Mouse (Mus musculus) neural tube, embryonic 11.5 days (tissue): ENCODE results near the gene Nfia. TPM values are rescaled to one million over a fixed set of nuclear protein-coding genes. Genes with fewer than 3 reads are reported as not detected.

Experiments used
- ATAC-seq: fragments of 200-750 bp; cut with Nextera tagmentation; 2 replicates; pipeline ENCODE4 v1.8.0; 2017; ENCODE audit warnings: moderate number of reproducible peaks, mild to moderate bottlenecking, moderate TSS enrichment, moderate library complexity; ENCODE audit not compliant: insufficient read depth, low FRiP score, low TSS enrichment
- DNase-seq: peaks from one replicate; pipeline ENCODE4 v3.0.0-alpha.2; 2015; ENCODE audit warnings: low spot score
- H3K27ac ChIP-seq: fragments of 300-500 bp; sonication (generic); 2 replicates; pipeline ENCODE4 v1.5.1; 2014; ENCODE audit warnings: low read depth, mild to moderate bottlenecking, low read length
- H3K27me3 ChIP-seq: fragments of 300-500 bp; sonication (generic); 2 replicates; pipeline ENCODE4 v1.6.1; 2014; ENCODE audit warnings: mild to moderate bottlenecking, low read length, mixed read lengths; ENCODE audit not compliant: control insufficient read depth, insufficient read depth
- H3K36me3 ChIP-seq: fragments of 300-500 bp; sonication (generic); 2 replicates; pipeline ENCODE4 v1.6.1; 2014; ENCODE audit warnings: mild to moderate bottlenecking, low read length, moderate library complexity, mixed read lengths; ENCODE audit not compliant: control insufficient read depth, insufficient read depth
- H3K4me1 ChIP-seq: fragments of 300-500 bp; sonication (generic); 2 replicates; pipeline ENCODE4 v1.6.1; 2014; ENCODE audit warnings: low read length, mixed read lengths; ENCODE audit not compliant: control insufficient read depth, insufficient read depth
- H3K4me2 ChIP-seq: fragments of 300-500 bp; sonication (generic); 2 replicates; pipeline ENCODE4 v1.6.1; 2014; ENCODE audit warnings: low read depth, mild to moderate bottlenecking, moderate library complexity
- H3K4me3 ChIP-seq: fragments of 300-500 bp; sonication (generic); 2 replicates; pipeline ENCODE4 v1.5.1; 2014; ENCODE audit warnings: low read depth, low read length
- H3K9ac ChIP-seq: fragments of 300-500 bp; sonication (generic); 2 replicates; pipeline ENCODE4 v1.6.1; 2014; ENCODE audit warnings: mild to moderate bottlenecking, low read length
- H3K9me3 ChIP-seq: fragments of 300-500 bp; sonication (generic); 2 replicates; pipeline ENCODE4 v1.6.1; 2016; ENCODE audit warnings: low read length; ENCODE audit not compliant: control insufficient read depth
- WGBS: fragments of 180-500 bp; shearing (Covaris S2); extraction: QIAGEN DNeasy Blood & Tissue Kit; methylation state at CpG from one replicate; pipeline ENCODE4 v1.1.7; 2014; 5-methylcytosine and 5-hydroxymethylcytosine counted together
- polyA plus RNA-seq: library from polyadenylated mRNA; unstranded; fragments of >200 nt; fragmentation: Nextera tagmentation; extraction: Ambion mirVana; gene quantifications from 2 replicates; pipeline ENCODE4 v1.2.1, GENCODE M21; 2014

Gene Nfia
- polyA plus RNA-seq, 1 experiment from 2014 or later = 29.0 TPM

DNA sequence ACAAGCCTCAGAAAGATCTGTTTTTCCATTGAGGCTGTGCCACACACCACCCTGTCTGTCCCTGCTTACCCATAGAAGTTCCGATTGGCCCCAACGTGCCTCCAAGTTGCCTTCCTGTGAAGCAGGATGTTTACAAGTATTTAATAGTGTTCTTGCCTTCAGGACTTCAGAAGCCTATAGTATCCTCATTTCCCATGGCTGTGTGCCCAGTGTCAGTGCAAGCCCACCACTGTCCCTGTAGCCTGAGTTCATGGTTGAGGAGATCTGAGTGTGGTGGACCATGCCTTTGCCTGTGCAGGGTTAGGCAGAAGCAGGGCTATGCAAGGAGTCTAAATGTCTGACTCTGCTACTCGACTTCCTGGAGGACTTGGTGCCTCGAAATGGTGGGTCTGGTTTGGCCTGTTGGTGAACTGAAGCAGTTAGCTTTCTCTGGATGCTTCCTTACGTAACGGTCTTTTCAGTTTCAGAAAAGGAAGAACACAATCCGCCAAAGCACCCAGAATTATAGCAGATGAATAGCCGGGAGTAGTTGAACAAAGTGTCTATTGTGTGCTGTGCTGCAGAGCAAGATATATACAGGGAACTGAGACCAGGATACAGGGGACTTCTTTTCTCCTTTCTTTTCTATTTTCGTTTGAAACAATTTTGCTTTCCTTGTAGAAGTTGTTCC lies 99.4 kb downstream of the Nfia start:
- Histone ChIP-seq H3K27ac (peak overlapping the region; percentile 42; the same call in 1 of the 2 replicates), H3K9me3 (no peaks in the 10 kb centered on the region), H3K36me3 (no peaks in the 10 kb centered on the region), H3K27me3 (no peaks in the 10 kb centered on the region), H3K4me2 (no peak overlapping the region), H3K9ac (no peak overlapping the region), H3K4me3 (no peak overlapping the region), H3K4me1 (peaks cover 7% of the 10 kb centered on the region; the same call in 1 of the 2 replicates)
- ATAC-seq = no peak
- WGBS = 62% methylated on average over 9 of the region's 9 CpGs
- DNase-seq = no peak

DNA sequence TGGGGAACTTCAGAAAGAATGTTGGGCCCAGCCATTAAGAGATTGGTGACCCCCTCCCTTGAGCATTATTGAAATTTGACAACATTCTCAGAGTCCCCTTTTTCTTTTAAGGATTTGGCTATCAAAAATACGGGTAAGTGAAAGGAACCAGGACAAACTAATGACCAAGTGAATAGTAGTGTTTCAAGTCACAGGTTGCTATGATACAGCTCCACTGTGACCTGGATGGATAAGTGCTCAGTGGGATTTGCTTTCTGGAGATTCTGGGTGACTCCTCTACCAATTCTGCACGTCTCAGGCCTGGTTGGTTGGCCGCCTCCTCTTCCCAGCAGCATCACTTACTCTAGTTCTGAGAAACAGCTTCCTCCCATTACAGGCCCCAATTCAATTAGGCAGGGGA lies 102.4 kb downstream of the Nfia start:
- Histone ChIP-seq H3K9ac (no peak overlapping the region), H3K27ac (no peak overlapping the region), H3K27me3 (no peaks in the 10 kb centered on the region), H3K4me3 (no peak overlapping the region), H3K36me3 (no peaks in the 10 kb centered on the region), H3K4me2 (no peak overlapping the region), H3K9me3 (no peaks in the 10 kb centered on the region), H3K4me1 (peaks cover 7% of the 10 kb centered on the region; the same call in 1 of the 2 replicates)
- DNase-seq = no peak
- ATAC-seq = no peak
- 70% methylated on average over 3 of the region's 3 CpGs for WGBS

DNA sequence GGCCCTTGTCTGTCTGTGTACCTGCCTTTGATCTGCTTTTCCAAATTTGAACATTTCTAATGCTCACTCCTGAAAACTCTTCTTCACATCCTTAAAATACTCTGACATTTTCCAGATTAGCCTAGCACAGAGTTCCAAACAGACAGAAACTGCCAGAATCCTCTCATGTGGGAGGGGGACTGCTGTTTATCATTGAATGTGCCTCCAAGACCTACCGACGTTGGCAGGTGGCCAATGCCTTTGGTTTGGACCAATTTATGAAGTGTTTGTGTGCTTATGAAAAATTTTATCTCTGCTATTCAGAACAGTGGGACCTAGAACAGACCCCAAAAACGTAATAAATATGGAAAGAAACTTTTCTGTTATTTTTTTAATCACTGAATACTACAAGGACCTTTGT lies 103.4 kb downstream of the Nfia start:
- Histone ChIP-seq H3K9ac (no peak overlapping the region), H3K27ac (no peak overlapping the region), H3K36me3 (no peaks in the 10 kb centered on the region), H3K4me2 (no peak overlapping the region), H3K27me3 (no peaks in the 10 kb centered on the region), H3K9me3 (no peaks in the 10 kb centered on the region), H3K4me1 (peaks cover 7% of the 10 kb centered on the region; the same call in 1 of the 2 replicates), H3K4me3 (no peak overlapping the region)
- DNase-seq = no peak
- 84% methylated on average over 3 of the region's 3 CpGs for WGBS
- no peak for ATAC-seq

DNA sequence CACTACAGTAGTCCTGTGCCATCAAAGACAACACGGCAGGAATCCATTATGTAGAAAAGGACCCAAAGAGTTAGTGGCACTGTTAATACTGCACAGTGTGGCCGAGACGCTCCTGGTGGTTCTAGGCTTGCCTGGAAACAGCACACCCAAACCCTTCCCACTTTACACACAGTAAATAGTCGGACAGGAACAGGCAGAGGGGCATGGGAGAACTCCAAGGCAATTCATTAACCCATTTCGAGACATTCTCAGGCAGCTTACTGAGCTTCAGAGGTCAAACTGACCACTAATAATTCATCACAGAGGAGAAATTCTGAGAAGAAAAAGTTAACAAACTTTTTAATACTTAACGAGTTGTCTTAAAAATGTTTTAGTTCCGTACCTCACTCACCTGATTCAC lies 107.2 kb downstream of the Nfia start:
- no peak overlapping the region for H3K4me3 ChIP-seq
- WGBS = 80% methylated on average over 7 of the region's 7 CpGs
- no peaks in the 10 kb centered on the region for H3K9me3 ChIP-seq
- H3K9ac ChIP-seq = no peak overlapping the region
- DNase-seq (no peak), ATAC-seq (no peak)
- no peak overlapping the region for H3K4me2 ChIP-seq
- no peaks in the 10 kb centered on the region for H3K4me1 ChIP-seq
- H3K36me3 ChIP-seq = no peaks in the 10 kb centered on the region
- no peaks in the 10 kb centered on the region for H3K27me3 ChIP-seq
- H3K27ac ChIP-seq = no peak overlapping the region

DNA sequence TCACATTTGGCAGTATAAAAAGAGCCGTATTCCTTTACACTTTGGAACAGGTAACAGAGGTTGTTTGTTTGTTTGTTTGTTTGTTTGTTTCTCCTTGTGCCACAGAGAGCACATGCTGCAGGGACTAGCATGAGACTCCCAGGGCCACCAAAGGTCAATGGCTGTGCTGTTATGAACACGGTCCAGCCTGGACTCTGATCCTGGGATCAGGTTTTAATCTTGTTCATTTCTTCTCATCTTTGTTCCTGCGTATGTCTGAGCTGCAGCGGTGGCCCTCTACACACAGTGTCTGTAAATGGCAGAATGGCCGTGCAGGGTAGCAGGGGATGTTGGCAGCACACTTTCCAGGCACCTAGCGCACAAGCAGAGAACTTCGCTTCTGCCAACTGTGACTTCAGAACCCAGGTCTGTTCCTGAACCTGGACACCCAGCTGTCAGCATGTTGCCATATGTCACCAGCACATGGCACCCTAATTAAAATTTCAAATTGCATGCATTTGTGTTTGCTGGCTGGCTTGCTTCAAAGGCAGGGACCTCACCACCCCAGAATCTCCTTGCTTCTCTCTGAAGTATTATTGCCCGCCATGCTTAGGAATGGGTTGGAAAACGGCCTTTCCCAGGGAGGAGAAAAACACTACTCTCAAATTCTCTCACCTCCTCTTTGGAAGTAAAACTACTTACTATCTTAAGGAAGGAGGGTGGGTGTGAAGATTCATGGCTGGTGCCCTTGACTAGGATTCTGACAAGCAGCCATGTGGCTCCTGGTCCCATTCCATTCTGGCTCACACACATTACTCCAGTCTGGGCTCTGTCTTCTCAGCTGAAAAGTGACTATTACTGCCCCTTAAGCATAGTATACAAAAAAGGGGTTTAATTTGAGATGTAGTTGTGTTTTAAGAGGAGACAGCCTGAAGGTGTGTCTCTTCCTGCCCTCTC lies 107.9 kb downstream of the Nfia start:
- no peaks in the 10 kb centered on the region for H3K9me3 ChIP-seq
- 81% methylated on average over 9 of the region's 9 CpGs for WGBS
- H3K27me3 ChIP-seq = no peaks in the 10 kb centered on the region
- H3K4me3 ChIP-seq = no peak overlapping the region
- H3K4me1 ChIP-seq = no peaks in the 10 kb centered on the region
- H3K27ac ChIP-seq = no peak overlapping the region
- no peak overlapping the region for H3K4me2 ChIP-seq
- H3K9ac ChIP-seq = no peak overlapping the region
- DNase-seq (no peak), ATAC-seq (no peak)
- no peaks in the 10 kb centered on the region for H3K36me3 ChIP-seq

DNA sequence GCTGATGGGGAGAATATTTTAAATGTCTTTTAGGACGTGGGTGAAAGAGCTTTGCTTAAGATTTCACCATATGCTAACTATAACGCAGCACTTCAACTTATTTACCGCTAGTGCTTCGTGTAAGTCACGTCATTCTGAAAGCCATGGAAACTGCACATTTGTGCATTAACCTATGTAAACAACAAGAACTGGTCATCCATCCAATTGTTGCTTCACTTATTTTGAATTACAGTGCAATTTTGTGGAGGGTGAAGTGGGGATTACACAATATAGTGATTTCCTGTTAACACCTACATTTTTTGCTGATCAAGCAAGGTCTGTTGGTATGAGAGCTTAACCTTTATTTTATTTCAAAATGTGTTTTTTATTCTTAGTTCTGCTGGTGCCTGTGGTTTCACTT lies 113.0 kb downstream of the Nfia start:
- no peaks in the 10 kb centered on the region for H3K9me3 ChIP-seq
- WGBS = 91% methylated on average over 5 of the region's 5 CpGs

DNA sequence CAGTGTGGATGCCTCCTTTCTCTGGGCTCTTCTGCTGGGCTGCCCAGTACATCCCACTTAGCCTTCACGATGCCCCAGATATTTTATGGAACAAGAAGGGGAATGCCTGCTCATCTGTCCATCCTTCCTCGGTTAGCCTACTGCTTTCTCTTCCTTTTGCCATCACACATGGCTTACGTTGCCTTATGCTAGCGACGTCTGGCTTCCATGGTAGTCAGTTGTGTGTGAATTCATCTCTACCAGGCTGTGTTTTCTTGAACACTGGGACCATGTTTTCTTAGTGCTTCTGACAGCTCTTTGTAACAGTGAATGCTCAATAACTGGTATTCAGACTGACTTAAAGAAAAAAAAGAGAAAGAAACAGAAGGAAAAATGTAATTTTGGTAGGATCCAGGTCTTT lies 113.7 kb downstream of the Nfia start:
- no peaks in the 10 kb centered on the region for H3K4me1 ChIP-seq
- H3K9me3 ChIP-seq = no peaks in the 10 kb centered on the region
- no peak for ATAC-seq
- no peak overlapping the region for H3K27ac ChIP-seq
- H3K4me2 ChIP-seq = no peak overlapping the region
- H3K27me3 ChIP-seq = no peaks in the 10 kb centered on the region
- no peak for DNase-seq
- 85% methylated on average over 5 of the region's 5 CpGs for WGBS
- H3K36me3 ChIP-seq = no peaks in the 10 kb centered on the region
- no peak overlapping the region for H3K4me3 ChIP-seq
- H3K9ac ChIP-seq = no peak overlapping the region

More for the DNA sequence above, 113.0 kb downstream of the Nfia start:
- H3K36me3 ChIP-seq = no peaks in the 10 kb centered on the region
- H3K9ac ChIP-seq = no peak overlapping the region
- no peak overlapping the region for H3K27ac ChIP-seq
- DNase-seq (no peak), ATAC-seq (no peak)
- H3K4me3 ChIP-seq = no peak overlapping the region
- no peak overlapping the region for H3K4me2 ChIP-seq
- no peaks in the 10 kb centered on the region for H3K27me3 ChIP-seq
- H3K4me1 ChIP-seq = no peaks in the 10 kb centered on the region

DNA sequence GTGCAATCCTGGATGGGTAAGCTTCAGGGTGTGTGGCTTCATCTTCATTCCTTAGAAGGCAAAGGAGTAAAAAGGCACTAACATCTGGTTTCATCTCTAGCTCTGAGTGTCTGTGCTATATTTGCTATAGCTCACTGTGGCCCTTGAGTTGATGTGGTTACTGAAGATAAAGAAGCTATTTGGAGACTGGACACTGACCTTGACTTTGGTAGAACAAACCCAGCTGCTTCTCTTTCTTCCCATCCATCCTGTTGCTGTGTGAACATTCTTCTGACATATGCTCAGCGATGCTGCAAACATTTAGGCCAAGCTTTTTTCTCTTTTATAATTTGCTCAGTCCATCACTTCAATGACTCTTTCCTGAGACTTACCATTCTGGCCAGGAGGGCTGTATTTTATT lies 114.7 kb downstream of the Nfia start:
- no peak for DNase-seq
- 82% methylated on average over 1 of the region's 1 CpGs for WGBS

More for the DNA sequence above, 114.7 kb downstream of the Nfia start:
- Histone ChIP-seq H3K27me3 (no peaks in the 10 kb centered on the region), H3K4me2 (no peak overlapping the region), H3K27ac (no peak overlapping the region), H3K9me3 (no peaks in the 10 kb centered on the region), H3K4me1 (no peaks in the 10 kb centered on the region), H3K36me3 (no peaks in the 10 kb centered on the region), H3K4me3 (no peak overlapping the region), H3K9ac (no peak overlapping the region)
- ATAC-seq = no peak
